Mouse (Mus musculus) liver, adult (tissue): ENCODE data around the gene Rtbdn.

Source experiments
- GATA4 ChIP-seq: IDR thresholded peaks from 2 replicates; pipeline ENCODE4 v1.6.1; 2014; ENCODE audit warnings: mild to moderate bottlenecking, low read length; ENCODE audit not compliant: insufficient replicate concordance

The Rtbdn gene

DNA sequence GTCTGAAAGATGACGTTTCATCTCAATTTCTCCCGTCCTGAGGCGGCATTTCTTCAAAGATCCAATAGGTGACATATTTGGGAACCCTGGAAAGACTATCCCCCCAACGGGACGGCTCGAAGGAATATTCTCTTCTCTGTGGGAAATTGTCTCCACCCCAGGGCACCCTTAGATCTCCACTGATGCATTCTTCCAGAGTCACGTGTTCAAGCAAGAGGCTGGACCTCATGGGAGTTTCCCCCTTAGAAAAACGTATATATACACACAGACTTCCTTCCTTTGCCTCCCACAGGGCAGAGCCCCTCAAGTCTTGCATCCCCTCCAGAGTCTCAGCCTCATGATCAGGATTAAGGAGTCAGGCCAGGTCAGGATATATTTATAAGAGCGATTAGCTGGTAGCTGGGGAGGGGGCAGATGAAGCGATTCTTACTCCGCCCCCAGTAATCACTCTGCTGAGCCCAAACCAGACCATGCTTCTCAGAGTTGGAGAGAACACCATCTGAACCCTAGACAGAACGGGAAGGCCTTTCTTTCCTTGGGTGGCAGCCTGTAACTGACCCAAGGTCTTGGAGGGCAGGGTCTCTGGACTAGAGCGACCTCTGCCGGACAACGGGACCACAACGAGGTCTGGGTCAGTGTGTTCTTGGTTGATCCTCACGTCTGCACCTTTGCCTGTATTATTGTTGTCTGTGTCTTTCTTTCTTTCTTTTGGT lies at the start of gene Rtbdn:
Gene Rtbdn, plus strand, starts transcription at position 464 of the 713 bp plus-strand sequence.
- TF ChIP-seq GATA4: no peak

DNA sequence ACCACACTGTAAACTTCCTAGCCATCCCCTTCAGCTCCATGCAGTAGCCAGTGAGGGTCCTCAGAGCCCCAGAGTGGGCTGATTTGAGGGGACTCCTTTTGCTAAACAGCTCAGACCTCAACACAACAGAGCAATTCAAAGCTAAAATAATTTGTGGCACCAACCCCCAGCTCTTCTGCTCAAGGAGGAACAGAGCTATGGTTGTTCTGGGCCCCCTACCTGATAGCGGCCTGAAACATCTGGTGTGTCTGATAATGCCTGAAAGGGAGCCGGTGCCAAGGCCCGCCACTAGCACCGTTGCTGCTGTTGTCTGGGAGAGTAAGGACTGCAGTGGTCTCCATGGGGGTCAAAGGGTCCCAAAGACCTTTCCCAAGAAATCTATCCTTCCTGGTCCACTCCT lies 45.7 kb upstream of the Rtbdn start:
- TF ChIP-seq GATA4: no peak

DNA sequence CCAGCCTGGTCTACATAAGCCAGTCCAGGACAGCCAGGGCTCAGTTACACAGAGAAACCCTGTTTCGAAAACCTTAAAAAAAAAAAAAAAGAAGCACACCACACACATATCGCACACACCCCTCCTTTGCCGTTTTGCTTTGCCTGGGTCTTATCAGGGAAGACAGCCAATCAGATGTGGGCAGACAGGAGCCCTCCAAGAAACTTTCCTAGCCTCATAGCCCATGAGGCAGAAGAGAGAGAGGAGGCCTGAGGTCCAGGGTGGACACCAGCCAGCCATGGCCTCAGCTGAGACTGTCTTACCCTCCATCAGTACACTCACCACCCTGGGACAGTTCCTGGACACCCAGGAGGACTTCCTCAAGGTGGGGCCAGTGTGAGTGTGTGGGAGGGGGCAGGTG lies 45.0 kb upstream of the Rtbdn start, which contains the start of gene Klf1:
Gene Klf1, plus strand, starts transcription at position 177 of the 400 bp plus-strand sequence.
- TF ChIP-seq GATA4: no peak

DNA sequence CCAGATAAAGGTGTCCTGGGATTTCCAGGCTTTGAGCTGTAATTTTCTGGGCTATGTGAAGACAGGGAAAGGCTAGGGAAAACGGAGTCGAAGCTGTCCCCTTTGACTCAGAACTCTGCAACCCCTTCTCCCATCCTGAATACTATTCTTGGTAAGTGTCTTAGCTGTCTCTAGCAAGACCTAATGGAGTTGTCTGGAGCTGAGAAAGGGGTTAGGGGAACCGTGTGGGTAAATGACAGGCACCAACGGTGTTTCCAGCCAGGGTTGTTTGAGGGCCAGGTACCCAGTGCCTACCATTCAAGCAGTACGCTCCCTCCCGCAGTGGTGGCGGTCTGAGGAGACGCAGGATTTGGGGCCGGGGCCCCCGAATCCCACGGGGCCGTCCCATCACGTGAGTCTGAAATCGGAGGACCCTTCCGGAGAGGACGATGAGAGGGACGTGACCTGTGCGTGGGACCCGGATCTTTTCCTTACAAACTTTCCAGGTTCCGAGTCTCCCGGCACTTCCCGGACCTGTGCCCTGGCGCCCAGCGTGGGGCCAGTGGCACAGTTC lies 44.3 kb upstream of the Rtbdn start:
- TF ChIP-seq GATA4: no peak

DNA sequence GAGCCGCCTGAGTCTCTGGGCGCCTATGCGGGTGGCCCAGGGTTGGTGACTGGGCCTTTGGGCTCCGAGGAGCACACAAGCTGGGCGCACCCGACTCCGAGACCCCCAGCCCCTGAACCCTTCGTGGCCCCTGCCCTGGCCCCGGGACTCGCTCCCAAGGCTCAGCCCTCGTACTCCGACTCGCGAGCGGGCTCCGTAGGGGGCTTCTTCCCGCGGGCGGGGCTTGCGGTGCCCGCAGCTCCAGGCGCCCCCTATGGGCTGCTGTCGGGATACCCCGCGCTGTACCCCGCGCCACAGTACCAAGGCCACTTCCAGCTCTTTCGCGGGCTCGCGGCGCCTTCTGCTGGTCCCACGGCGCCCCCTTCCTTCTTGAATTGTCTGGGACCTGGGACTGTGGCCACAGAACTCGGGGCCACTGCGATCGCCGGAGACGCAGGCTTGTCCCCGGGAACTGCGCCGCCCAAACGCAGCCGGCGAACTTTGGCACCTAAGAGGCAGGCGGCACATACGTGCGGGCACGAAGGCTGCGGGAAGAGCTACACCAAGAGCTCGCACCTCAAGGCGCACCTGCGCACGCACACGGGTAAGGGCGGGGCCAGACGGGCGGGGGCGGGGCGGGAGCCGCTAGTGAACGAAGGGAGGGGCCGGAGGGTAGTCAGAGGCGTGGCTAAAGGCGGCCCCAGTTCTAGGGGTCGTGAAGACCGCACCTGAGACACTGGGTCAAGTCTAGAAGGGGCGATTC lies 43.7 kb upstream of the Rtbdn start:
- TF ChIP-seq GATA4: no peak

DNA sequence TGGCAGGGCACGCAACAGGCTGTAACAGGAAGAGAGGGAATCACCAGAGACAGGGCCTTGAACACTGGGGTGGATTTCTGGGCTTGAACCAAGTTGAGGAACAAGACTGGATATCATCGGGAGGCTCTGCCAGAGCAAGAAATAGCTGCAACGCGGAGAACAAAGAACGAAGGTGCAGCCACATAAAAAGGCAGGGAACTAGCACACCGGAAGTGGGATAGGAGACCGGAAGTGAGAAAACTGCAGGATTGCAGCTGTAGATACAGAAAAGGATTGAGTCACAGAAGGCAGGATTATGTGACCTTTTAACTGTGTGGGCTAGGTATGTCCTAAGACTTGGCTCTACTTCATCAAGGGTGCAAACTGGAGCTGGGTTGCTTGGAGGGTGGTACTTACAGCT lies 42.4 kb upstream of the Rtbdn start:
- no peak for TF ChIP-seq GATA4

DNA sequence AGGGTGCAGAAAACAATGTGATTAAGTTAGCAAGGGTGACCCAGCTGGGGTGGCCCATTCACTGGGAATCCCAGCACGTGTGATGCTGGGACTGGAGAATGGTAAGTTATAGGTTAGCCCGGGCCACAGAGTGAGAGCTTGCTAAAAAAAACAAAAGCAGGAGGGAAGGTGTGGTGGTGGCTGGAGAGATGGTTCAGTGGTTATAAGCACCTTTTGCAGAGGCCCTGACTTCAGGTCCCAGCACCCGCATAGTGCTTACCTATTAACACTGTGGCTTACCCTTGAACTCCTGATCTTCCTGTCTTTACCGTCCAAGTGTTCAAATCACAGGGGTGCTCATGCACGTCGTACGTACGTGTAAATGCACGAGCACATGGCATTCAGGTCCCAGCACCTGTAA lies 39.8 kb upstream of the Rtbdn start:
- TF ChIP-seq GATA4: no peak

DNA sequence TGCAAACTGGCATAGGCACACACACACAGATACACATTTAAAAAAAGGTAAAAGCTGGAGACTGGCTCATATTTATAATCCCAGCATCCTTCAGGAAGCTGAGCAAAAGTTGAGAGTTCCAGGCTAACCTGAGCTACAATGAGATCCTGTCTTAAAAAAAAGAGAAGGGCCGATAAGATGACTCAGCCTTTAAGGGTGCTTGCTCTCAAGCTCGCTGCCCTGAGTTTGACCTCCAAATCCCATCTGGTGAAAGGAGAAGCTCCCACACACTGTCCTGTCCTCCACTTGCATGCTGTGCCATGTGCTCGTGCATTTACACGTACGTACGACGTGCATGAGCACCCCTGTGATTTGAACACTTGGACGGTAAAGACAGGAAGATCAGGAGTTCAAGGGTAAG lies 39.3 kb upstream of the Rtbdn start:
- no peak for TF ChIP-seq GATA4

DNA sequence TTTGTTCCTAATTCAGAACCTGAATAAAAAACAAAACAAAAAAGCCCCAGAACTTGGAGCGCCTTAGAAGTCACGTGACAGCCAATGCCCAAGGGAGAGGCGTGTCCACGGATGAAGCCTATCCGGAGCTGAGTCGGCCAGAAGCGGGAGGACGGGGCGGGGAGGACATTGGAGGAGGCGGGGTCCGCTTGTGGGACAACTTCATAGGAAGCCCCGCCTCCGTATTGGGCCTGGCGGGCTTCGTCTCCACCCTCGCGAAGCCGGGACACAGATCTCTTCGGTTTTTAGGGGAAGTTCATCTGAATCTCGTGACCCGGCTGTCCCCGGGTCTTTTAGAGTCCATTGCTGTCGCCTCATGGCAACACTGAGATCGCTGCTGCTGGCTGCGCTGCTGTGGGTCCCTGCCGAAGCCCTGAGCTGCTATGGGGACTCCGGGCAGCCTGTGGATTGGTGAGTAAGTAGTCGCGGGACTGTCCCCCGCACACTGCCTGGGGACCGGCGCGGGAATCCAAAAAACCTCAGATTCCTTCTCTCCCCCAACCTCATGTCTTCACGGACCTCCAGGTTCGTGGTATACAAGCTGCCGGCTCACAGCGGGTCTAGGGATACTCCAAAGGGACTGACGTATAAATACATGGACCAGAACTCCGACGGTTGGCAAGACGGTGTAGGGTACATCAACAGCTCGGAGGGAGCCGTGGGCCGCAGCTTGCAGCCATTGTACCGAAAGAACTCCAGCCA lies 38.2 kb upstream of the Rtbdn start, which contains the start of gene Dnase2a:
Gene Dnase2a, plus strand, starts transcription at position 140 of the 741 bp plus-strand sequence.
- no peak for TF ChIP-seq GATA4

DNA sequence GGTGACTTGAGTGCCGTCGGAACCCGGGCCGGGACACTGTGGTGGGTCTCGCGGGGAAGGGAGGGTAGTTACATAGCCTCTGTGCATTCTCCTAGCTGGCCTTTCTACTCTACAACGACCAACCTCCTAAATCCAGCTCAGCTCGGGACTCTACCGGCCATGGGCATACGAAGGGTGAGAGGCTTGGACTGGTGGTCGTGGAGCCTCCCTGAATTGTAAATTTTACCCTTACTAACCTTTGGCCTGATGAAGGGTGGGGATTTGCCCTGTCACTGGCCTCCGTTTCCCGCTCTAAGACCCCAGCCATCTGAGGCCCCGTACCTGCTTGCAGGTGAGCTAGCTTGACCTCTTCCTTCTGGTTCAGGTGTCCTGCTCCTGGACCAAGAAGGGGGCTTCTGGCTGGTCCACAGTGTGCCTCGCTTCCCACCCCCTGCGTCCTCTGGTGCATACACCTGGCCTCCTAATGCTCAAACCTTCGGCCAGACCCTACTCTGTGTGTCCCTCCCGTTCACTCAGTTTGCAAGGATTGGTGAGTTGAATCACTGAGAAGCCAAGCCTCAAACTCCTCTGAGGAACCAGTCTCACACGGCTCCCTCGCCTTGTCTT lies 37.5 kb upstream of the Rtbdn start:
- no peak for TF ChIP-seq GATA4

DNA sequence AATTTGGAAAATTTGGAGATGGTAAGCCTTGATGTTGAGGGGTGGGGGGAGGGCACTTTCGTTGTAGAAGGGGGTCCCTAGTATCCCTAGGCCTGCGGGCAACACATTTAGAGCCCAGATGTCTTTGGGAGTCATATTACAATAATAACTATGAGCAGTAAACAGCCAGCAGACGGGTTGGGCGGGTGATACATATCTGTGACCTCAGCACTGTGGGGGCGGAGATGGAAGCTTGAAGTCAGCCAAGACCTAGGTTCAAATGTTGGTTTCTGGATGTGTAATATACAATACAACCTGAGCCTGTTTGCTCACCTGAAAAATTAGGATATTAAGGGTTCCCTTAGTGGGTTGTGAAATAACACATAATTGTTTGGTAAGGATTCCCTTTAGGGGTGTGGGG lies 36.8 kb upstream of the Rtbdn start:
- no peak for TF ChIP-seq GATA4

DNA sequence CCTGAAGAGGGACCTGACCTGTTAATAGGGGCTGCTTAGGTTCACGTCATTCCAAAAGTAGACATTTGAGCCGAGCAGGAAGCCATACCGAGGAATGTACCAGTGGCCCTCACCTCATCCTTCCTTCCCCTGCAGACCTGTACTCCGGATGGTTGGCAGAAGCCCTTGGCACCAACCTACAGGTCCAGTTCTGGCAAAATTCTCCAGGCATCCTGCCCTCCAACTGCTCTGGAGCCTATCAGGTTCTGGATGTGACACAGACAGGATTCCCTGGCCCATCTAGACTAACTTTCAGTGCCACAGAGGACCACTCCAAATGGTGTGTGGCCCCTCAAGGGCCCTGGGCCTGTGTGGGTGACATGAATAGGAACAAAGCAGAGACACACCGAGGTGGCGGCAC lies 36.2 kb upstream of the Rtbdn start:
- no peak for TF ChIP-seq GATA4

DNA sequence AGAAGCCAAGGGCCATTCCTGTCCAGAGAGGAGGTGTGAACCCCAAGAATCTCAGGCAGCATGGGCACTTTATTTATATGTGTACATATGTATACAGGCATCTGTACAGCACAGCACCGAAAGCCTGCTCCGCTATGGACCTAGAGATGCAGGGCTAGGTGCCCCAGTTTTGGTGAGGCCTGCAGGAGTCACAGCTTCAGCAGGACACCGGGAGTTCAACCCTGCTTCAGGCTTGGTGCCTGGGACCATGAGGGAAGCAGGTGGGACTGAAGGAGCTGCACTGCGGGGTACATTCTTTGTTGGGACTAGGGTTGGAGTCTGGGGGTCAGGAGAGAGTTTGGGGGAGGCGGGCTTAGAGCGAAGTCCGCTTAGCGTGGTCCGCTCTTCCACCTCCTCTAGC lies 34.9 kb upstream of the Rtbdn start:
- TF ChIP-seq GATA4: no peak

DNA sequence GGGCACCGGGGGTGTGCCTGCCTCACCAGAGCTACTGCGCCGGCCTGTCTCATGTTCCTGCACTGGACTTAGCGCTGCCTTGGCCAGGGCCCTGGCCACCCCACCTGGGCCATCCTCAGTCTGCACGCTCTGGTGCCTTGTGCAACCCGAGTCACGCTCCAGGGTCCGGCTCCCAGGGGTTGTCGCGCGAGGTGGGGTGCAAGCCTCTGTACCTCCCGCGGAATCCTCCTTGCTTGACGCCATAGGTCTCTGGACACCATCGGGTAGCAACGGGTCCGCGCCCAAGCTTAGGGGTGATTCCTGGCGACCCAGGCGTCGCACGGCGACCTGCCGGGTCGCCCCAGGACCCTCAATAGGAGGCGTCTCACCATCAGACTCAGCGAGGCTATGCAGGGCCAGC lies 34.4 kb upstream of the Rtbdn start:
- no peak for TF ChIP-seq GATA4

DNA sequence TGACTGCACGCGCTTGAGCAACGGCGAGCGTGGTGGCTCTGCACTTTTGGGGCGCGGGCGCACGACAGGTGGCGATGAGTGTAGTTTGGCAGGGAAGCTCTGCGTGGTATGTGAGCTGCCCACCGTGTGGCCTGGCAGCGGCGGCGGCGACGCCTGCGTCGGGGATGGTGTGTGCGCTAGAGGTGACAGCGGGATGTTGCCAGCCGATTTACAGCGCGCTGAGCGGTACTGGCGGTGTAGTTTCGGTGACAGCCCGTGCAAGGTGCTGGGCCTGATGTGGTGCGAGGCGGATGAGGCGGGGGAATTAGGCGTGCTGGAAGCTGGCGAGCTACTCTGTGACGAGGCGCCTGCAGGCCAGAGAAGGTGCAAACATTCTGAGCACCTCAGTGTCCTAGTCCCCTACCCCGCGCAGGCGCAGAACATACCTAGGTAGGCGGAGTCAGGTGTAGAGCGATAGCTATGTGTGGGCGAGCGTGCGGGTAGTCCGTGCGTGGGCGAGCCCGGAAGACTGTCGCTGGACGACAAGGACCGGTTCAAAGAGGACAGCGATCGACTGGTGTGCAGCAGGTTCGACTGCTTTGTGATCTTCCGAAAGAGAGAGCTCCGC lies 33.8 kb upstream of the Rtbdn start:
- TF ChIP-seq GATA4: no peak

DNA sequence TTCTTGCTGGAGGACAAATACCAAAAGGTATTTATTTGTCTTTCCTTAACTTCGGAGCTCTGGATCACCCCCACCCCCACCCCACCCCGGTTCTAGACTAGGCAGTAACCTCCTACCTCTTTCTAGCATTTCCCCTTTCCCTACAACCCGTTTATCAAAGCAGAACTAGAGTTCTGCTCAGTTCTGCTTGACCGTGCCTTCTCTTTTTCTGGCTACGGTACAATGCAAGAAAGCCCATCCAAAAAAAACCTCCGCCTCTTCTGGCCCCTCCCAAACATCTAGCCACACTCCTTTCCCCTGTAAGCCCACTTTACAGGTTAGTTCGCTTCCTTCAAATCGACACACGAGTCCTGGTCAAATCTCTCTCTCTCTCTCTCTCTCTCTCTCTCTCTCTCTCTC lies 33.3 kb upstream of the Rtbdn start:
- TF ChIP-seq GATA4: no peak
